Mouse (Mus musculus): Measurements from ENCODE around the gene Olfr1487. TPM values are rescaled to one million over a fixed set of nuclear protein-coding genes. Genes with fewer than 3 reads are reported as not detected.
"Not testable (repeated sequence)": the region's sequence is repeated elsewhere in the genome, so short reads cannot be mapped to it uniquely, and the experiment has no call there.

The Olfr1487 gene
- polyA plus RNA-seq (2012; rRNA removed) (not detected in 2 replicates), polyA plus RNA-seq (2014; fragmentation: Nextera tagmentation; extraction: Ambion mirVana) (not detected in 2 replicates)

DNA sequence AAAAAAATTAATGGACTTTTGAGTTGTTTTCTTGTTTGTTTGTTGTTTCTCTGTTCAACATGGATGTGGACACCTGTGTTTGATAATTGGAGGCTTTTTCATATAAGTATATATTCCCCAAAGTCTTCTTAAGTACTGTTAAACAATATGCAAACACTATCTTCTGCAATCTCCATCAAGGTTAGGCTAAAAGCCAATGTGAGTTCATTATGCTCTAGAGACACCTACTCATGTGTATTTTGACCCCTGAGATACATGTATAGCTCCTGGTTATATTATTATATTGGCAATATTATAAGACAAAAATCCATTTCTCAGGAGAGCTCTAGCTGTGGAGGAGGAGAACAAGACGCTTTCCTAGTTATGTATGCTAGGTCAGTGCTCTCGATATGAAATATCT, at the start of gene Olfr1487:
Gene Olfr1487, plus strand, starts transcription at position 301 of the 400 bp plus-strand sequence.
- H3K27ac ChIP-seq (replicated peaks; ENCODE audit: low read depth, low read length); H3K36me3 ChIP-seq (ENCODE audit: control insufficient read depth, insufficient read depth, low read length); H3K9me3 ChIP-seq (ENCODE audit: control insufficient read depth, low read length); H3K4me2 ChIP-seq (replicated peaks; ENCODE audit: low read depth, low read length, severe bottlenecking); H3K4me1 ChIP-seq (ENCODE audit: control insufficient read depth, insufficient read depth, low read length); H3K9ac ChIP-seq (ENCODE audit: low read depth, low read length, severe bottlenecking); DNase-seq (ENCODE audit: low spot score); H3K4me3 ChIP-seq (replicated peaks; ENCODE audit: low read length); H3K27me3 ChIP-seq (ENCODE audit: control insufficient read depth, insufficient read depth, low read length); ATAC-seq (ENCODE audit: low FRiP score, low read depth): not testable (repeated sequence)
- 77% methylated on average over 2 of the region's 2 CpGs for WGBS

DNA sequence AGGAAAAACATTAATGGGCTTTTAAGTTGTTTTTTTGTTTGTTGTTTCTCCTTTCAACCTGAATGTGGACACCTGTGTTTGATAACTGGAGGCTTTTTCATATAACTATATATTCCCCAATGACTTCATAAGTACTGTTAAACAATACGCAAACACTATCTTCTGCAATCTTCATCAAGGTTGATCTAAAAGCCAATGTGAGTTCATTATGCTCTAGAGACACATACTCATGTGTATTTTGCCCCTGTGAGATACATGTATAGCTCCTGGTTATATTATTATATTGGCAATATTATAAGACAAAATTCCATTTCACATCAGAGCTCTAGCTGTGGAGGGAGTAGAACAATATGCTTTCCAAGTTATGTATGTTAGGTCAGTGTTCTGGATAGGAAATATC, 34.0 kb upstream of the Olfr1487 start, which contains the start of gene Olfr1484:
Gene Olfr1484, plus strand, starts transcription at position 301 of the 400 bp plus-strand sequence.
- no peak for ATAC-seq (ENCODE audit: low FRiP score, low read depth)
- Histone ChIP-seq H3K36me3 (ENCODE audit: control insufficient read depth, insufficient read depth, low read length) (no peaks in the 10 kb centered on the region), H3K27ac (replicated peaks; ENCODE audit: low read depth, low read length) (no peak within 1 kb of the TSS), H3K27me3 (ENCODE audit: control insufficient read depth, insufficient read depth, low read length) (no peaks in the 10 kb centered on the region), H3K4me3 (replicated peaks; ENCODE audit: low read length) (no peak within 1 kb of the TSS), H3K4me1 (ENCODE audit: control insufficient read depth, insufficient read depth, low read length) (no peaks in the 10 kb centered on the region), H3K4me2 (replicated peaks; ENCODE audit: low read depth, low read length, severe bottlenecking) (no peak within 1 kb of the TSS), H3K9me3 (ENCODE audit: control insufficient read depth, low read length) (no peaks in the 10 kb centered on the region), H3K9ac (ENCODE audit: low read depth, low read length, severe bottlenecking) (no peak within 1 kb of the TSS)
- 84% methylated on average over 1 of the region's 1 CpGs for WGBS
- no peak for DNase-seq (ENCODE audit: low spot score)
- TF ChIP-seq POLR2A (IDR thresholded peaks at IDR 0.05; ENCODE audit: borderline replicate concordance, extremely low read depth, insufficient read depth, insufficient read length), result no peak

DNA sequence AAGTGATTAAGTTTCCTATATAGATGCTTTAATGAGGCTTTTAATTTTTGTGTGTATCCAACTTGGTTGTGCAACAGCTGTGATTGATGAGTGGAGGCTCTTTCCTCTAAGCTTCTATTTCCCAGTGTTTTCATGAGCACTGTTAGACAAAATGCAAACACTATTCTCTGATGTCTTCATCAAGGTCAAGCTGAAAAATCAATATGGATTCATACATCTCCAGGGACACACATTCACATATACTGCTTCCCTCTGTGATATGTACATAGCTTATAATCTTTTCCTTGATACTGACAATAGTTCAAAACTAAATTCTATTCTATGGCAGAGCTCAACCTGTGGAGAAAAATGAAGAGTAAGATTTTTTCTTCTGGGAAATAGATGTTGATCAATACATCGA, 14.1 kb downstream of the Olfr1487 start, which contains the start of gene Olfr1489:
Gene Olfr1489, plus strand, starts transcription at position 301 of the 400 bp plus-strand sequence.
- TF ChIP-seq POLR2A (IDR thresholded peaks at IDR 0.05; ENCODE audit: borderline replicate concordance, extremely low read depth, insufficient read depth, insufficient read length), result no peak
- DNase-seq (ENCODE audit: low spot score), result no peak
- H3K4me2 ChIP-seq (replicated peaks; ENCODE audit: low read depth, low read length, severe bottlenecking), result no peak within 1 kb of the TSS
- H3K27me3 ChIP-seq (ENCODE audit: control insufficient read depth, insufficient read depth, low read length), result no peaks in the 10 kb centered on the region
- no peak within 1 kb of the TSS for H3K4me3 ChIP-seq (replicated peaks; ENCODE audit: low read length)
- H3K4me1 ChIP-seq (ENCODE audit: control insufficient read depth, insufficient read depth, low read length), result no peaks in the 10 kb centered on the region
- no peaks in the 10 kb centered on the region for H3K9me3 ChIP-seq (ENCODE audit: control insufficient read depth, low read length)
- H3K27ac ChIP-seq (replicated peaks; ENCODE audit: low read depth, low read length), result no peak within 1 kb of the TSS
- no peak within 1 kb of the TSS for H3K9ac ChIP-seq (ENCODE audit: low read depth, low read length, severe bottlenecking)
- no peaks in the 10 kb centered on the region for H3K36me3 ChIP-seq (ENCODE audit: control insufficient read depth, insufficient read depth, low read length)
- WGBS, result 81% methylated on average over 1 of the region's 1 CpGs
- no peak for ATAC-seq (ENCODE audit: low FRiP score, low read depth)

DNA sequence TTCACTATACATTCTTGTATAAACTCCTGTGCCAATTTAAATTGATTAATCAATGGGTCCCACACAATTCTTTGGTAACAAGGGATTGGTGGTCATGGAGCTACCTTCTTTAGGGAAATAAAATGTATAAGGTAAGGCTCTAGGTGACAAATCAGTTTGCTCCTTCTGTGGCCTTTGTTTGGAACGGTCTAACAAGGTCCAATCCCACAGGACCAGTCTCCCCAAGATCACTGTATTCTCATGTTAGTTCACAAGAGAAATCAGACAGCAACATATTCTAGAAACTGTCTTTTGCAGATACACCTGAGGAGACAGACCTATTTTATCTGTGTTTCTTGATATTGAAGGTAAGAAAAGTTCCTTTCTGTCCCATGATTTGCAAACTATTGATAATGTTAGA, 33.6 kb downstream of the Olfr1487 start, which contains the start of gene Olfr1490:
Gene Olfr1490, plus strand, starts transcription at position 301 of the 400 bp plus-strand sequence.
- Histone ChIP-seq H3K27me3 (ENCODE audit: control insufficient read depth, insufficient read depth, low read length) (no peaks in the 10 kb centered on the region), H3K36me3 (ENCODE audit: control insufficient read depth, insufficient read depth, low read length) (no peaks in the 10 kb centered on the region), H3K4me1 (ENCODE audit: control insufficient read depth, insufficient read depth, low read length) (no peaks in the 10 kb centered on the region), H3K27ac (replicated peaks; ENCODE audit: low read depth, low read length) (no peak within 1 kb of the TSS), H3K9ac (ENCODE audit: low read depth, low read length, severe bottlenecking) (no peak within 1 kb of the TSS), H3K9me3 (ENCODE audit: control insufficient read depth, low read length) (0 out of 2 replicates have a peak, but pooled peaks cover 5% of the 10 kb centered on the region), H3K4me2 (replicated peaks; ENCODE audit: low read depth, low read length, severe bottlenecking) (no peak within 1 kb of the TSS), H3K4me3 (replicated peaks; ENCODE audit: low read length) (no peak within 1 kb of the TSS)
- TF ChIP-seq POLR2A (IDR thresholded peaks at IDR 0.05; ENCODE audit: borderline replicate concordance, extremely low read depth, insufficient read depth, insufficient read length), result no peak
- DNase-seq (ENCODE audit: low spot score) (no peak), ATAC-seq (ENCODE audit: low FRiP score, low read depth) (no peak)
- 57% methylated on average over 1 of the region's 1 CpGs for WGBS

Small RNA genes lying within 50 kb of the gene (microRNA-seq; reads per million reads assigned to microRNA genes)
- gene Gm22323 (not detected), gene Gm23931 (not detected)

Other genes starting within 250 kb of the Olfr1487 start
- gene Olfr1469, start 209.5 kb upstream of the Olfr1487 start, polyA plus RNA-seq (2012; rRNA removed), result not detected in 2 replicates
- gene Olfr1469, start 209.5 kb upstream of the Olfr1487 start, polyA plus RNA-seq (2014; fragmentation: Nextera tagmentation; extraction: Ambion mirVana), result not detected in 2 replicates
- gene Olfr1471, start 174.0 kb upstream of the Olfr1487 start, polyA plus RNA-seq (2012; rRNA removed), result not detected in 2 replicates
- not detected in 2 replicates for gene Olfr1471, start 174.0 kb upstream of the Olfr1487 start, polyA plus RNA-seq (2014; fragmentation: Nextera tagmentation; extraction: Ambion mirVana)
- not detected in 2 replicates for gene Olfr1472, start 161.3 kb upstream of the Olfr1487 start, polyA plus RNA-seq (2012; rRNA removed)
- gene Olfr1472, start 161.3 kb upstream of the Olfr1487 start, polyA plus RNA-seq (2014; fragmentation: Nextera tagmentation; extraction: Ambion mirVana), result not detected in 2 replicates
- gene Olfr1474, start 147.8 kb upstream of the Olfr1487 start, polyA plus RNA-seq (2012; rRNA removed), result not detected in 2 replicates
- not detected in 2 replicates for gene Olfr1474, start 147.8 kb upstream of the Olfr1487 start, polyA plus RNA-seq (2014; fragmentation: Nextera tagmentation; extraction: Ambion mirVana)
- gene Olfr1475, start 137.2 kb upstream of the Olfr1487 start, polyA plus RNA-seq (2012; rRNA removed), result not detected in 2 replicates
- not detected in 2 replicates for gene Olfr1475, start 137.2 kb upstream of the Olfr1487 start, polyA plus RNA-seq (2014; fragmentation: Nextera tagmentation; extraction: Ambion mirVana)
- not detected in 2 replicates for gene Olfr1477, start 116.8 kb upstream of the Olfr1487 start, polyA plus RNA-seq (2012; rRNA removed)
- gene Olfr1477, start 116.8 kb upstream of the Olfr1487 start, polyA plus RNA-seq (2014; fragmentation: Nextera tagmentation; extraction: Ambion mirVana), result not detected in 2 replicates
- gene Olfr1480, start 89.5 kb upstream of the Olfr1487 start, polyA plus RNA-seq (2012; rRNA removed), result not detected in 2 replicates
- not detected in 2 replicates for gene Olfr1480, start 89.5 kb upstream of the Olfr1487 start, polyA plus RNA-seq (2014; fragmentation: Nextera tagmentation; extraction: Ambion mirVana)
- not detected in 2 replicates for gene Olfr1484, start 33.9 kb upstream of the Olfr1487 start, polyA plus RNA-seq (2012; rRNA removed)
- gene Olfr1484, start 33.9 kb upstream of the Olfr1487 start, polyA plus RNA-seq (2014; fragmentation: Nextera tagmentation; extraction: Ambion mirVana), result not detected in 2 replicates
- gene Olfr1489, start 14.2 kb downstream of the Olfr1487 start, polyA plus RNA-seq (2012; rRNA removed), result not detected in 2 replicates
- not detected in 2 replicates for gene Olfr1489, start 14.2 kb downstream of the Olfr1487 start, polyA plus RNA-seq (2014; fragmentation: Nextera tagmentation; extraction: Ambion mirVana)
- not detected in 2 replicates for gene Olfr1490, start 33.7 kb downstream of the Olfr1487 start, polyA plus RNA-seq (2012; rRNA removed)
- gene Olfr1490, start 33.7 kb downstream of the Olfr1487 start, polyA plus RNA-seq (2014; fragmentation: Nextera tagmentation; extraction: Ambion mirVana), result not detected in 2 replicates
- gene Olfr1491, start 79.9 kb downstream of the Olfr1487 start, polyA plus RNA-seq (2012; rRNA removed), result not detected in 2 replicates
- not detected in 2 replicates for gene Olfr1491, start 79.9 kb downstream of the Olfr1487 start, polyA plus RNA-seq (2014; fragmentation: Nextera tagmentation; extraction: Ambion mirVana)
- gene Olfr1493-ps1, start 105.9 kb downstream of the Olfr1487 start, polyA plus RNA-seq (2012; rRNA removed), result not detected in 2 replicates
- not detected in 2 replicates for gene Olfr1493-ps1, start 105.9 kb downstream of the Olfr1487 start, polyA plus RNA-seq (2014; fragmentation: Nextera tagmentation; extraction: Ambion mirVana)
- not detected in 2 replicates for gene Olfr1494, start 122.4 kb downstream of the Olfr1487 start, polyA plus RNA-seq (2012; rRNA removed)
- gene Olfr1494, start 122.4 kb downstream of the Olfr1487 start, polyA plus RNA-seq (2014; fragmentation: Nextera tagmentation; extraction: Ambion mirVana), result not detected in 2 replicates
- not detected in 2 replicates for gene Olfr1495, start 147.2 kb downstream of the Olfr1487 start, polyA plus RNA-seq (2012; rRNA removed)
- not detected in 2 replicates for gene Olfr1495, start 147.2 kb downstream of the Olfr1487 start, polyA plus RNA-seq (2014; fragmentation: Nextera tagmentation; extraction: Ambion mirVana)
- gene Olfr1496, start 160.5 kb downstream of the Olfr1487 start, polyA plus RNA-seq (2012; rRNA removed), result not detected in 2 replicates
- gene Olfr1496, start 160.5 kb downstream of the Olfr1487 start, polyA plus RNA-seq (2014; fragmentation: Nextera tagmentation; extraction: Ambion mirVana), result not detected in 2 replicates
- not detected in 2 replicates for gene Olfr1497, start 180.8 kb downstream of the Olfr1487 start, polyA plus RNA-seq (2012; rRNA removed)
- gene Olfr1497, start 180.8 kb downstream of the Olfr1487 start, polyA plus RNA-seq (2014; fragmentation: Nextera tagmentation; extraction: Ambion mirVana), result not detected in 2 replicates
- gene Olfr1499, start 202.1 kb downstream of the Olfr1487 start, polyA plus RNA-seq (2012; rRNA removed), result not detected in 2 replicates
- gene Olfr1499, start 202.1 kb downstream of the Olfr1487 start, polyA plus RNA-seq (2014; fragmentation: Nextera tagmentation; extraction: Ambion mirVana), result not detected in 2 replicates
- gene Olfr1500, start 213.1 kb downstream of the Olfr1487 start, polyA plus RNA-seq (2012; rRNA removed), result not detected in 2 replicates
- gene Olfr1500, start 213.1 kb downstream of the Olfr1487 start, polyA plus RNA-seq (2014; fragmentation: Nextera tagmentation; extraction: Ambion mirVana), result not detected in 2 replicates
- not detected in 2 replicates for gene Olfr1501, start 233.3 kb downstream of the Olfr1487 start, polyA plus RNA-seq (2012; rRNA removed)
- not detected in 2 replicates for gene Olfr1501, start 233.3 kb downstream of the Olfr1487 start, polyA plus RNA-seq (2014; fragmentation: Nextera tagmentation; extraction: Ambion mirVana)
- gene Olfr1502, start 244.4 kb downstream of the Olfr1487 start, polyA plus RNA-seq (2012; rRNA removed), result not detected in 2 replicates
- gene Olfr1502, start 244.4 kb downstream of the Olfr1487 start, polyA plus RNA-seq (2014; fragmentation: Nextera tagmentation; extraction: Ambion mirVana), result not detected in 2 replicates